Mouse (Mus musculus): ENCODE measurements at regions not wholly inside any gene's neighbourhood (a gene's known extent, or its start where the extent isn't known, plus 50 kb on each side); places are given as distances from the start of the nearest gene placed in this dataset.
A peak's percentile ranks its signal among the peaks of the same experiment; 100 is the strongest.

GRCm38 (mm10) chr2:45859901-45860331 lies 742.7 kb upstream of the Zeb2 start:
- DNase-seq (ENCODE audit: low spot score): no peak

GRCm38 (mm10) chr2:45859445-45859844 lies 742.2 kb upstream of the Zeb2 start:
- no peak for DNase-seq (ENCODE audit: low spot score)

- DNase-seq (ENCODE audit: low spot score): no peak
Measured at GRCm38 (mm10) chr2:45850018-45850605, 732.9 kb upstream of the Zeb2 start.

- no peak for DNase-seq (ENCODE audit: low spot score)
Measured at GRCm38 (mm10) chr2:45840389-45840788, 723.2 kb upstream of the Zeb2 start.

- DNase-seq (ENCODE audit: low spot score): no peak
Measured at GRCm38 (mm10) chr2:45836546-45837221, 719.5 kb upstream of the Zeb2 start.

- no peak for DNase-seq (ENCODE audit: low spot score)
Measured at GRCm38 (mm10) chr2:45817945-45818719, 700.9 kb upstream of the Zeb2 start.

- no peak for DNase-seq (ENCODE audit: low spot score)
Measured at GRCm38 (mm10) chr2:45814741-45815140, 697.5 kb upstream of the Zeb2 start.

GRCm38 (mm10) chr2:45805329-45805728 lies 688.1 kb upstream of the Zeb2 start:
- DNase-seq (ENCODE audit: low spot score): no peak

- DNase-seq (ENCODE audit: low spot score): no peak
Measured at GRCm38 (mm10) chr2:45800131-45800530, 682.9 kb upstream of the Zeb2 start.

GRCm38 (mm10) chr2:45793561-45793960 lies 676.4 kb upstream of the Zeb2 start:
- DNase-seq (ENCODE audit: low spot score): no peak

GRCm38 (mm10) chr2:45789739-45790138 lies 672.5 kb upstream of the Zeb2 start:
- DNase-seq (ENCODE audit: low spot score): no peak

- DNase-seq (ENCODE audit: low spot score): no peak
Measured at GRCm38 (mm10) chr2:45787732-45788390, 670.7 kb upstream of the Zeb2 start.

- no peak for DNase-seq (ENCODE audit: low spot score)
Measured at GRCm38 (mm10) chr2:45786787-45787186, 669.6 kb upstream of the Zeb2 start.

GRCm38 (mm10) chr2:45785684-45786083 lies 668.5 kb upstream of the Zeb2 start:
- DNase-seq (ENCODE audit: low spot score): no peak

GRCm38 (mm10) chr2:45783634-45784412 lies 666.6 kb upstream of the Zeb2 start:
- no peak for DNase-seq (ENCODE audit: low spot score)

GRCm38 (mm10) chr2:45777466-45777865 lies 660.3 kb upstream of the Zeb2 start:
- DNase-seq (ENCODE audit: low spot score): no peak

GRCm38 (mm10) chr2:45776485-45777135 lies 659.4 kb upstream of the Zeb2 start:
- peak; percentile 14 for DNase-seq (ENCODE audit: low spot score)

- no peak for DNase-seq (ENCODE audit: low spot score)
Measured at GRCm38 (mm10) chr2:45775691-45776090, 658.5 kb upstream of the Zeb2 start.

GRCm38 (mm10) chr2:45774416-45774815 lies 657.2 kb upstream of the Zeb2 start:
- no peak for DNase-seq (ENCODE audit: low spot score)

GRCm38 (mm10) chr2:45757176-45757575 lies 640.0 kb upstream of the Zeb2 start:
- no peak for DNase-seq (ENCODE audit: low spot score)

GRCm38 (mm10) chr2:45756395-45756794 lies 639.2 kb upstream of the Zeb2 start:
- DNase-seq (ENCODE audit: low spot score): no peak
